Mouse (Mus musculus): Measurements from ENCODE around the gene Hmgcl. TPM values are rescaled to one million over a fixed set of nuclear protein-coding genes. Genes with fewer than 3 reads are reported as not detected.

Hmgcl gene
- 10 to 100 TPM; 55.0 to 61.7 TPM for total RNA-seq (2023)

GRCm38 (mm10) chr4:135946278-135946658, at the start of gene Hmgcl:
Hmgcl (plus strand) TSS chr4:135946448.

GRCm38 (mm10) chr4:135920304-135921241, 25.7 kb upstream of the Hmgcl start, which contains the start of gene Fuca1:
Fuca1 (plus strand) TSS chr4:135920735.

GRCm38 (mm10) chr4:135963457-135964193, 17.4 kb downstream of the Hmgcl start, which contains the start of gene Gale:
Gale (plus strand) TSS chr4:135963727.

GRCm38 (mm10) chr4:135972556-135972906, 26.3 kb downstream of the Hmgcl start, which contains the start of gene Lypla2:
Lypla2 (minus strand) TSS chr4:135972626.

GRCm38 (mm10) chr4:135986943-135987710, 40.9 kb downstream of the Hmgcl start, which contains the start of gene Pithd1:
Pithd1 (minus strand) TSS chr4:135987264.

Other genes with a start within 250 kb of the Hmgcl start
- under 1 TPM in 1 of 2 experiments, not detected in 1; 0.22 TPM for gene Il22ra1, start 218.3 kb upstream of the Hmgcl start, total RNA-seq (2023)
- not detected for gene Myom3, start 186.7 kb upstream of the Hmgcl start, total RNA-seq (2023)
- 10 to 100 TPM; 52.3 to 66.0 TPM for gene Srsf10, start 90.7 kb upstream of the Hmgcl start, total RNA-seq (2023)
- 10 to 100 TPM; 83.0 to 85.8 TPM for gene Pnrc2, start 72.6 kb upstream of the Hmgcl start, total RNA-seq (2023)
- 10 to 100 TPM; 29.9 to 36.6 TPM for gene Cnr2, start 51.1 kb upstream of the Hmgcl start, total RNA-seq (2023)
- gene Fuca1, start 25.7 kb upstream of the Hmgcl start, total RNA-seq (2023) = 100 to 1,000 TPM; 110 TPM
- 10 to 100 TPM; 12.3 to 14.4 TPM for gene Gale, start 17.3 kb downstream of the Hmgcl start, total RNA-seq (2023)
- 10 to 100 TPM; 86.7 to 96.1 TPM for gene Lypla2, start 26.2 kb downstream of the Hmgcl start, total RNA-seq (2023)
- 10 to 100 TPM; 27.9 to 29.7 TPM for gene Pithd1, start 40.8 kb downstream of the Hmgcl start, total RNA-seq (2023)
- gene Eloa, start 75.3 kb downstream of the Hmgcl start, total RNA-seq (2023) = 10 to 100 TPM; 58.8 to 65.0 TPM
- 100 to 1,000 TPM; 312 to 313 TPM for gene Rpl11, start 107.0 kb downstream of the Hmgcl start, total RNA-seq (2023)
- 1 to 10 TPM; 2.5 to 2.6 TPM for gene Id3, start 197.0 kb downstream of the Hmgcl start, total RNA-seq (2023)
- 10 to 100 TPM; 92.0 to 98.7 TPM for gene E2f2, start 225.9 kb downstream of the Hmgcl start, total RNA-seq (2023)